Mouse (Mus musculus): Measurements from ENCODE around the gene Gm10142. TPM values are rescaled to one million over a fixed set of nuclear protein-coding genes. Genes with fewer than 3 reads are reported as not detected.
"Not testable (repeated sequence)": the region's sequence is repeated elsewhere in the genome, so short reads cannot be mapped to it uniquely, and the experiment has no call there.

Gene Gm10142
- polyA plus RNA-seq, 1 experiment: not detected

DNA sequence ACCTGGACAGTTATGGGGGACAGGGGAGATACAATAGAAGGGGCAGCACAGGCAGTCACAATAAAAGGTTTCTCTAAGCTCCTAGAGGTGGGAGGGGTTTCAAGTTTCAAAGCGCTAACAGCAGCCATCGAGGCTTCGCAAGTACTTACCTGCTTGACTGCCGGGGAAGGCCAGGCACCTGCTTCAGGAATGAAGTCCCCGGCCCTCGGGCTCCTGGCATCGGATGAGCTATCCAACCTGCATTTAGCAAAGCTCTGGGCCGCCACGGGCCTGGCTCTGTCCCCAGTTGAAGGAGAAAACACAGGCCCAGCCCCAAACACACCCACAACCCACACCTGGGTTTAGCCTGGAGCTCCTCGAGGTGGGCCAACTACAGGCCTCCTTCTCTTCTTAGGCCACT is 28.6 kb upstream of the Gm10142 start:
- no peak for TF ChIP-seq CTCF (IDR thresholded peaks at IDR 0.05; ENCODE audit: extremely low read depth, insufficient read depth, low read length)
- Histone ChIP-seq H3K27ac (ENCODE audit: insufficient read depth, low read length) (no peak overlapping the region), H3K4me3 (ENCODE audit: insufficient read depth, low read length) (no peak overlapping the region), H3K4me1 (ENCODE audit: control insufficient read depth, insufficient read depth, low read length) (peaks cover 4% of the 10 kb centered on the region)

DNA sequence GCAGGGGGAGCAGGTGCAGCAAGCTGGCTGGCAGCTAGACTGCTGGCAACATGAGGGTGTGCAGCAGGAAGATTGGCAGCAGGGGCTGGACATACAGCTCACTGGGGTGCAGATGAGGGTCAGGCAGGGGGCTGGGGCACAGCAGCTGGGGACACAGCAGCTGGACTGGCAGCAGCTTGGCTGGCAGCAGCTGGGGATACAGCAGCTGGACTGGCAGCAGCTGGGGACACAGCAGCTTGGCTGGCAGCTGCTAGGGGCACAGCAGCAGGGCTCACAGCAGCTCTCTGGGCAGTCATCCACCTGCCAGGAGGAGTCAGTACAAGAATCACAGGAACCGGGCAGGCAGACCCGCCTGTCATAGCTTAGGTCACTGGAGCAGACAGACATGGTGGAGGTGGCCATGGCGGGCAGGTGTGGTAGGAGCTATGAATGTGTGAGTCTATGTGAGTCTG is 25.2 kb upstream of the Gm10142 start, which contains the start of gene Gm19402:
Gene Gm19402 (minus strand): TSS at position 402 of the 452 bp plus-strand sequence.
- H3K4me1 ChIP-seq (ENCODE audit: control insufficient read depth, insufficient read depth, low read length); H3K4me3 ChIP-seq (ENCODE audit: insufficient read depth, low read length); H3K27ac ChIP-seq (ENCODE audit: insufficient read depth, low read length): not testable (repeated sequence)

DNA sequence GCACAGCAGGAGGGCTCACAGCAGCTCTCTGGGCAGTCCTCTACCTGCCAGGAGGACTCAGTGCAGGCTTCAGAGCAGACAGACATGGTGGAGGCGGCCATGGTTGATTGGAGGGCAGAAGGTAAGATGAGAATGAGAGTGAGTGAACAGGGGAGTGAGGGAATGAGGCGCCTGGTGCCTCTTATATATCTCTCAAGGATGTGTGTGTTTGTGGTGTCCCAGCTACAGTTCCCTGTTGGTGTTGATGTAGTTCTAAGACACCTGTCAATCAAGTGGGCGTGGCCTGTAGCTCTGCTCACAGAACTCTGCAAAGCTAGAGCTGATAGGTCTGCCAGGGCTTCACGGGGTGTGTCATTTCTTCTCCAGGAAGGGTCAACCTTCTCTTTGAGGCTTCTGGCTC is 18.5 kb upstream of the Gm10142 start, which contains the start of gene Gm9508:
Gene Gm9508 (minus strand): TSS at position 101 of the 400 bp plus-strand sequence.
- TF ChIP-seq POLR2A (IDR thresholded peaks at IDR 0.05; ENCODE audit: extremely low read depth, insufficient read depth, low read length) (no peak), CTCF (IDR thresholded peaks at IDR 0.05; ENCODE audit: extremely low read depth, insufficient read depth, low read length) (no peak)
- no peaks in the 10 kb centered on the region for H3K4me1 ChIP-seq (ENCODE audit: control insufficient read depth, insufficient read depth, low read length)
- no peak within 1 kb of the TSS for H3K4me3 ChIP-seq (ENCODE audit: insufficient read depth, low read length)
- H3K27ac ChIP-seq (ENCODE audit: insufficient read depth, low read length): no peak within 1 kb of the TSS

DNA sequence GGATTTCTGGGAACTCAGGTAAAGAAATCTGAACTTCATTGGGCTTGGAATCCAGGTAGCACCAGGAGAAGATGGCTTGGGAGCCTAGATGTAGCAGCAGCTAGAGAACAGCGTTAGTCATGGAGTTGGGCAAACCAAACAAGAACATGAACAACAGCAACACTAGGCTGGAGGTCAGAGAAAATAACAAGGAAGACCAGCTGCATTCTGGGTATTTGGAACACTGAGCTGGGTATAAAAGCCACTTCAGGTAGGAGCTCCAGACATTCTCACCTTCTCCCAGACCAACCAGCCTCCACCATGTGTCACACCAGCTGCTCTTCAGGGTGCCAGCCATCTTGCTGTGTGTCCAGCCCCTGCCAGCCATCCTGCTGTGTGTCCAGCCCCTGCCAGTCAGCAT is 9.3 kb upstream of the Gm10142 start, which contains the start of gene Gm10272:
Gene Gm10272 (plus strand): TSS at position 301 of the 400 bp plus-strand sequence.
- TF ChIP-seq CTCF (IDR thresholded peaks at IDR 0.05; ENCODE audit: extremely low read depth, insufficient read depth, low read length): no peak
- no peak for TF ChIP-seq POLR2A (IDR thresholded peaks at IDR 0.05; ENCODE audit: extremely low read depth, insufficient read depth, low read length)
- H3K4me1 ChIP-seq (ENCODE audit: control insufficient read depth, insufficient read depth, low read length): no peaks in the 10 kb centered on the region

DNA sequence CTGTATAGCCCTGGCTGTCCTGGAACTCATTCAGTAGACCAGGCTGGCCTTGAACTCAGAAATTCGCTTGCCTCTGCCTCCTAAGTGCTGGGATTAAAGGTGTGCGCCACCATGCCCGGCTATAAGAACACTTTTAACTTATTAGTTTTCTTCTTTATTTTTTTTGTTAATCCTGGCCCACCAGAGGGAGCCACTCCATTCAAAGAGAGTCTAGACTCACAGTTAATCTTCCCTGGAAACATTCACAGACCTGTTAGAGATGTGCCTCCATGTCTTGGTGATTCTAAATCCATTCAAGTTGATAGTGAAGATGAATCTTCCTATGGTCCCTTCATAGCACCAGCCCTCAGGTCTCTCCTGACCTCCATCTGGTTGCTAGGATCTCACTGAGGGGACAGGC is 5.8 kb upstream of the Gm10142 start:
- Histone ChIP-seq H3K27ac (ENCODE audit: insufficient read depth, low read length) (no peak overlapping the region), H3K4me1 (ENCODE audit: control insufficient read depth, insufficient read depth, low read length) (no peaks in the 10 kb centered on the region), H3K4me3 (ENCODE audit: insufficient read depth, low read length) (no peak overlapping the region)
- TF ChIP-seq CTCF (IDR thresholded peaks at IDR 0.05; ENCODE audit: extremely low read depth, insufficient read depth, low read length) (no peak), POLR2A (IDR thresholded peaks at IDR 0.05; ENCODE audit: extremely low read depth, insufficient read depth, low read length) (no peak)

More for the DNA sequence above, 9.3 kb upstream of the Gm10142 start, which contains the start of gene Gm10272:
- Histone ChIP-seq H3K4me3 (ENCODE audit: insufficient read depth, low read length) (no peak within 1 kb of the TSS), H3K27ac (ENCODE audit: insufficient read depth, low read length) (no peak within 1 kb of the TSS)

DNA sequence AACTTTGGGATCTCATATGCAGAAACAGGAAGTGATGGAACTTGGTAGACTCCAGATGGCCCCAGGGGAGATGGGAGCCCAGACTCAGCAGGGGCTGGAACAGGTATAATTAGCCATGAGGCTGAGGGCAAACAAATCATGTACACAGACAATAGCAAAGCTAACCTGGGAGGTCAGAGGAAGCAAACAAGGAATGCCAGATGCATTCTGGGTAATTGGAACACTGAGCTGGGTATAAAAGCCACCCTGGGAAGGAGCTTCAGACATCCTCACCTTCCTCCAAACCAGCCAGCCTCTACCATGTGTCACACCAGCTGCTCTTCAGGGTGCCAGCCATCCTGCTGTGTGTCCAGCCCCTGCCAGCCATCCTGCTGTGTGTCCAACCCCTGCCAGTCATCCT is 4.5 kb upstream of the Gm10142 start, which contains the start of gene Gm10024:
Gene Gm10024 (plus strand): TSS at position 301 of the 400 bp plus-strand sequence.
- H3K27ac ChIP-seq (ENCODE audit: insufficient read depth, low read length); H3K4me1 ChIP-seq (ENCODE audit: control insufficient read depth, insufficient read depth, low read length); H3K4me3 ChIP-seq (ENCODE audit: insufficient read depth, low read length): not testable (repeated sequence)

DNA sequence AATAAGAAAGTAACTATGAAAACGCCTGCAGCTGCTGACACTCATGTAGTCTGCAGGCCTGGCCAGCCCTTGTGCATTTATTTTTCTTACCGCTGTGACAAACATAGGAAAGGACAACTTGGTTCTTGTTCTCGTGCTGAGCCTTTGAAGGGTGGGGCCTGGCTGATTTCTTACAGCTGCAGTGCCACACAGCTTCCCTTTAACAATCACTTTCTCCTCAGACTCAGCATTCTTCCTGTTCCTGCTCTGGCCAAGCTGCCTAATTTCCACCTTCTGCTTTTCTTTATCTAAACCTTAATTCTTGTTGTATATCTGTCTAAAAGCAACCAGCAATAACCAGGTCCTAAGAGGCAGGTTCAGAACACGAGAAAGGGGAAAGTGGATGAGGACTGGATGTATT is 1.9 kb upstream of the Gm10142 start:
- TF ChIP-seq CTCF (IDR thresholded peaks at IDR 0.05; ENCODE audit: extremely low read depth, insufficient read depth, low read length): no peak
- no peak for TF ChIP-seq POLR2A (IDR thresholded peaks at IDR 0.05; ENCODE audit: extremely low read depth, insufficient read depth, low read length)
- Histone ChIP-seq H3K4me3 (ENCODE audit: insufficient read depth, low read length) (no peak overlapping the region), H3K4me1 (ENCODE audit: control insufficient read depth, insufficient read depth, low read length) (no peaks in the 10 kb centered on the region), H3K27ac (ENCODE audit: insufficient read depth, low read length) (no peak overlapping the region)

DNA sequence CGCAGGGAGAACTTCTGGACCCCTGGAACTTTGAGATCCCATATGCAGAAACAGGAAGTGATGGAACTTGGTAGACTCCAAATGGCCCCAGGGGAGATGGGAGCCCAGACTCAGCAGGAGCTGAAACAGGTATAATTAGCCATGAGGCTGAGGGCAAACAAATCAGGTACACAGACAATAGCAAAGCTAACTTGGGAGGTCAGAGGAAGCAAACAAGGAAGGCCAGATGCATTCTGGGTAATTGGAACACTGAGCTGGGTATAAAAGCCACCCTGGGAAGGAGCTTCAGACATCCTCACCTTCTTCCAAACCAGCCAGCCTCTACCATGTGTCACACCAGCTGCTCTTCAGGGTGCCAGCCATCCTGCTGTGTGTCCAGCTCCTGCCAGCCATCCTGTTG is 4.7 kb downstream of the Gm10142 start, which contains the start of gene Krtap12-1:
Gene Krtap12-1 (plus strand): TSS at position 301 of the 400 bp plus-strand sequence.
- not testable (repeated sequence) for H3K4me3 ChIP-seq (ENCODE audit: insufficient read depth, low read length); H3K27ac ChIP-seq (ENCODE audit: insufficient read depth, low read length); H3K4me1 ChIP-seq (ENCODE audit: control insufficient read depth, insufficient read depth, low read length)

DNA sequence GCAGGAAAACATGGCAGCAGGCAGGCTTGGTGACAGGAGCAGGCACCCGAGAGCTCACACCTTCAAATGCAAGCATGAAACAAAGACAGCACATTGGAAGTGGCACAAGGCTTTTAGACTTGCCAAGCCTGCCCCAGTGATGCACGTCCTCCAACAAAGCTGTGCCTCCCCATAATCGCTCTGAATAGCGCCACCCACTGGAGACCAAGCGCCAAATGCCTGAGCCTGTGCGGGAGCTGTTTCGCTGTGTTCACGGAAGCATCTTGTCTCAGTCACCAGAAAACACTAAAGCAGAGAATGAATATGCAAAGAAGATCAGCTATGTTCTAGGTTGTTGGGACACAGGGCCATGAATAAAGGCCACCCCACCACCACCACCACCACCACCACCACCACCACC is 9.2 kb downstream of the Gm10142 start:
- H3K27ac ChIP-seq (ENCODE audit: insufficient read depth, low read length): no peak overlapping the region
- no peak for TF ChIP-seq POLR2A (IDR thresholded peaks at IDR 0.05; ENCODE audit: extremely low read depth, insufficient read depth, low read length)
- TF ChIP-seq CTCF (IDR thresholded peaks at IDR 0.05; ENCODE audit: extremely low read depth, insufficient read depth, low read length): no peak
- H3K4me1 ChIP-seq (ENCODE audit: control insufficient read depth, insufficient read depth, low read length): no peaks in the 10 kb centered on the region
- no peak overlapping the region for H3K4me3 ChIP-seq (ENCODE audit: insufficient read depth, low read length)

DNA sequence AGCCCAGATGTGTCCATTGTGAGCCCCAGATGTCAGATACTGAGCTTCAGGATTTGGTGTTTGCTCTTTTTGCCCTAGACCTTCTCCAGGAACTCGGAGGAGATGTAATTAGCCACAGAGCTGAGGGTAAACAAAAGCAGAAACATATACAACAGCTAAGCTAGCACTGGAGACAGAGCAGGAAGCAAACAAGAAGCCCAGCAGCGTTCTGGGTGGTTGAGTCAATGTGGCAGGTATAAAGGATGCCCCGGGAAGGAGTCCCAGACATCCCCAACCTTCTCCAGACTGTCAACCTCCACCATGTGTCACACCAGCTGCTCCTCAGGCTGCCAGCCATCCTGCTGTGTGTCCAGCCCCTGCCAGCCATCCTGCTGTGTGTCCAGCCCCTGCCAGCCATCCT is 10.6 kb downstream of the Gm10142 start, which contains the start of gene Gm10100:
Gene Gm10100 (plus strand): TSS at position 301 of the 400 bp plus-strand sequence.
- TF ChIP-seq POLR2A (IDR thresholded peaks at IDR 0.05; ENCODE audit: extremely low read depth, insufficient read depth, low read length) (no peak), CTCF (IDR thresholded peaks at IDR 0.05; ENCODE audit: extremely low read depth, insufficient read depth, low read length) (no peak)
- Histone ChIP-seq H3K4me3 (ENCODE audit: insufficient read depth, low read length) (no peak within 1 kb of the TSS), H3K27ac (ENCODE audit: insufficient read depth, low read length) (no peak within 1 kb of the TSS)

DNA sequence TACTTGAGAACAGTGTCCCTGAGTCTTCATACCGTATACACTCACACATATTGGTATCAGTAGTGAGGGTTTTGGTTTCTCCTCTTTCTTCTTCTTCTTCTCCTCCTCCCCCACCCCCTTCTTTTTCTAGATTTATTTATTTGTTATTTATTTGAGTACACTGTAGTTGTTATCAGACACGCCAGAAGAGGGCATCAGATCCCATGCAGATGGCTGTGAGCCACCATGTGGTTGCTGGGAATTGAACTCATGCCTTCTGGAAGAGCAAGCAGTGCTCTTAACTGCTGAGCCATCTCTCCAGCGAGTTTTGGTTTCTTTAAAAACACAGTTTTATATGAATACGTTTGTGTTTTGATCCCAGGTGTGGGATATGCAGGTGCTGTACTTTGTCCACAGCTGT is 12.7 kb downstream of the Gm10142 start:
- Histone ChIP-seq H3K4me1 (ENCODE audit: control insufficient read depth, insufficient read depth, low read length) (no peaks in the 10 kb centered on the region), H3K4me3 (ENCODE audit: insufficient read depth, low read length) (no peak overlapping the region), H3K27ac (ENCODE audit: insufficient read depth, low read length) (no peak overlapping the region)
- TF ChIP-seq POLR2A (IDR thresholded peaks at IDR 0.05; ENCODE audit: extremely low read depth, insufficient read depth, low read length): no peak
- TF ChIP-seq CTCF (IDR thresholded peaks at IDR 0.05; ENCODE audit: extremely low read depth, insufficient read depth, low read length): 0 out of 2 replicates have a peak, but pooled peaks have one; percentile 19

More for the DNA sequence above, 10.6 kb downstream of the Gm10142 start, which contains the start of gene Gm10100:
- no peaks in the 10 kb centered on the region for H3K4me1 ChIP-seq (ENCODE audit: control insufficient read depth, insufficient read depth, low read length)

Data from cortical plate, adult 2 months (tissue).